Mouse (Mus musculus) liver, embryonic 14.5 days (tissue): ENCODE data around the gene Cltc.
"Not testable (repeated sequence)": the region's sequence is repeated elsewhere in the genome, so short reads cannot be mapped to it uniquely, and the experiment has no call there.

Experiments used
- CTCF ChIP-seq: IDR thresholded peaks from 2 replicates; pipeline ENCODE4 v1.5.1; 2016; ENCODE audit warnings: antibody characterized with exemption, low read depth, control low read depth
- EP300 ChIP-seq: IDR thresholded peaks from 2 replicates; pipeline ENCODE4 v1.6.1; 2016; ENCODE audit warnings: antibody characterized with exemption, low read depth

DNA sequence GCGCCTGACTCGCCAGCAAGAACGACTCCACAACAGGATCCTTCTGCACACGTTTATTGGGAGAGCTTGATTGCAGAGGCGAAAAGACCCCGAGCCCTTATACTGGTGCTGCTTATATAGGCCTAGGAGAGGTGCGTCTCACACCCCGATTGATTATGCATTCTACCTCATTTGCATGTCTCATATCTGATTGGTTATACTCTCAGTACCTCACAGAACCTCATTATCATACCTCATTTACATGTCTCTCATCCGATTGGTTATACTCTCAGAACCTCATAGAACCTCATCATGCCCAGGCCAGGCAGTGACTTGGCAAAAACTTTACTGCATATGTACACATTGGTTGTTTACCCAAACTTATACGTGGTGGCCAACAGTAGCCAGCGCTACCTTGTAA is 5.8 kb upstream of the Cltc start:
- TF ChIP-seq CTCF, EP300: not testable (repeated sequence)
